Mouse (Mus musculus) embryonic facial prominence, embryonic 14.5 days (tissue): ENCODE results near the gene Pam16. TPM values are rescaled to one million over a fixed set of nuclear protein-coding genes. Genes with fewer than 3 reads are reported as not detected.

ENCODE experiments used
- ATAC-seq: fragments of 200-750 bp; cut with Nextera tagmentation; 2 replicates; pipeline ENCODE4 v1.8.0; 2017; ENCODE audit warnings: low read depth, moderate number of reproducible peaks, moderate TSS enrichment
- DNase-seq: peaks from one replicate; pipeline ENCODE4 v3.0.0-alpha.2; 2015; ENCODE audit warnings: low spot score
- H3K27ac ChIP-seq: fragments of 300-500 bp; sonication (generic); replicated peaks from 2 replicates; pipeline ENCODE4 v1.5.1; 2014; ENCODE audit warnings: low read depth, mild to moderate bottlenecking, low read length, moderate library complexity
- H3K27me3 ChIP-seq: fragments of 300-500 bp; sonication (generic); replicated peaks from 2 replicates; pipeline ENCODE4 v1.6.1; 2014; ENCODE audit warnings: low read length; ENCODE audit not compliant: control insufficient read depth, insufficient read depth
- H3K36me3 ChIP-seq: fragments of 300-500 bp; sonication (generic); 2 replicates; pipeline ENCODE4 v1.6.1; 2014; ENCODE audit warnings: low read length, mixed read lengths; ENCODE audit not compliant: control insufficient read depth, insufficient read depth
- H3K4me1 ChIP-seq: fragments of 300-500 bp; sonication (generic); 2 replicates; pipeline ENCODE4 v1.6.1; 2014; ENCODE audit warnings: antibody characterized with exemption, low read length; ENCODE audit not compliant: control insufficient read depth, insufficient read depth
- H3K4me2 ChIP-seq: fragments of 300-500 bp; sonication (generic); 2 replicates; pipeline ENCODE4 v1.6.1; 2014; ENCODE audit warnings: low read depth, mild to moderate bottlenecking, low read length, moderate library complexity, mixed read lengths
- H3K4me3 ChIP-seq: fragments of 300-500 bp; sonication (generic); 2 replicates; pipeline ENCODE4 v1.5.1; 2014; ENCODE audit warnings: low read depth, mild to moderate bottlenecking, low read length
- H3K9ac ChIP-seq: fragments of 300-500 bp; sonication (generic); 2 replicates; pipeline ENCODE4 v1.6.1; 2014; ENCODE audit warnings: low read depth, mild to moderate bottlenecking, low read length, moderate library complexity, mixed read lengths
- H3K9me3 ChIP-seq: fragments of 300-500 bp; sonication (generic); 2 replicates; pipeline ENCODE4 v1.6.1; 2016; ENCODE audit warnings: low read length; ENCODE audit not compliant: control insufficient read depth
- WGBS: fragments of 180-500 bp; shearing (Covaris S2); extraction: QIAGEN DNeasy Blood & Tissue Kit; methylation state at CpG from one replicate; pipeline ENCODE4 v1.1.7; 2014; 5-methylcytosine and 5-hydroxymethylcytosine counted together
- polyA plus RNA-seq: library from polyadenylated mRNA; unstranded; fragments of >200 nt; fragmentation: Nextera tagmentation; extraction: Ambion mirVana; gene quantifications from 2 replicates; pipeline ENCODE4 v1.2.1, GENCODE M21; 2014

The Pam16 gene
- polyA plus RNA-seq = 90.8 and 90.9 TPM in 2 replicates

GRCm38 (mm10) chr16:4624481-4625110 lies at the start of gene Pam16:
Gene Pam16, minus strand, starts transcription at chr16:4624988.
- peak within 1 kb of the TSS; percentile 54 for H3K4me3 ChIP-seq
- under 1% methylated on average over 40 of the region's 56 CpGs for WGBS
- peak; percentile 94 for DNase-seq
- peak within 1 kb of the TSS; percentile 71 for H3K27ac ChIP-seq
- H3K4me1 ChIP-seq = peaks cover 11% of the 10 kb centered on the region
- no peaks in the 10 kb centered on the region for H3K27me3 ChIP-seq
- peak; percentile 89 for ATAC-seq
- peaks cover 10% of the 10 kb centered on the region; the same call in 1 of the 2 replicates for H3K36me3 ChIP-seq
- H3K9me3 ChIP-seq = no peaks in the 10 kb centered on the region
- H3K9ac ChIP-seq = peak within 1 kb of the TSS; percentile 75
- H3K4me2 ChIP-seq = peak within 1 kb of the TSS; percentile 84

GRCm38 (mm10) chr16:4674091-4674490 lies 49.3 kb upstream of the Pam16 start:
- no peak overlapping the region for H3K4me2 ChIP-seq
- no peak for DNase-seq
- H3K27me3 ChIP-seq = no peaks in the 10 kb centered on the region
- H3K9ac ChIP-seq = no peak overlapping the region
- H3K27ac ChIP-seq = no peak overlapping the region
- no peaks in the 10 kb centered on the region for H3K9me3 ChIP-seq
- peaks cover 6% of the 10 kb centered on the region; the same call in 1 of the 2 replicates for H3K4me1 ChIP-seq
- WGBS = 77% methylated on average over 4 of the region's 4 CpGs
- no peak for ATAC-seq
- H3K4me3 ChIP-seq = no peak overlapping the region
- peaks cover 45% of the 10 kb centered on the region for H3K36me3 ChIP-seq

GRCm38 (mm10) chr16:4670317-4670716 lies 45.5 kb upstream of the Pam16 start:
- peaks cover 64% of the 10 kb centered on the region for H3K36me3 ChIP-seq
- no peak for ATAC-seq
- no peak for DNase-seq
- H3K4me3 ChIP-seq = no peak overlapping the region
- 75% methylated on average over 5 of the region's 5 CpGs for WGBS
- no peak overlapping the region for H3K4me2 ChIP-seq
- no peak overlapping the region for H3K27ac ChIP-seq
- H3K4me1 ChIP-seq = no peaks in the 10 kb centered on the region
- H3K9ac ChIP-seq = no peak overlapping the region
- no peaks in the 10 kb centered on the region for H3K27me3 ChIP-seq
- no peaks in the 10 kb centered on the region for H3K9me3 ChIP-seq

- peak overlapping the region; percentile 42; the same call in 1 of the 2 replicates for H3K9ac ChIP-seq
- ATAC-seq (peak; percentile 91), DNase-seq (peak; percentile 94)
- no peaks in the 10 kb centered on the region for H3K27me3 ChIP-seq
- no peaks in the 10 kb centered on the region for H3K4me1 ChIP-seq
- H3K4me3 ChIP-seq = no peak overlapping the region
- H3K9me3 ChIP-seq = no peaks in the 10 kb centered on the region
- H3K4me2 ChIP-seq = no peak overlapping the region
- peak overlapping the region; percentile 21; the same call in 1 of the 2 replicates for H3K27ac ChIP-seq
- peaks cover 52% of the 10 kb centered on the region for H3K36me3 ChIP-seq
- 27% methylated on average over 3 of the region's 3 CpGs for WGBS
Measured at GRCm38 (mm10) chr16:4667190-4667808, 42.5 kb upstream of the Pam16 start.

- 90% methylated on average over 2 of the region's 2 CpGs for WGBS
- Histone ChIP-seq H3K4me1 (no peaks in the 10 kb centered on the region), H3K36me3 (peaks cover 63% of the 10 kb centered on the region), H3K9ac (no peak overlapping the region), H3K27ac (no peak overlapping the region), H3K4me3 (no peak overlapping the region), H3K4me2 (no peak overlapping the region), H3K9me3 (no peaks in the 10 kb centered on the region), H3K27me3 (no peaks in the 10 kb centered on the region)
- ATAC-seq (no peak), DNase-seq (no peak)
Measured at GRCm38 (mm10) chr16:4665726-4666125, 40.9 kb upstream of the Pam16 start.

- Histone ChIP-seq H3K9me3 (no peaks in the 10 kb centered on the region), H3K9ac (no peak overlapping the region), H3K4me2 (no peak overlapping the region), H3K4me3 (no peak overlapping the region), H3K27me3 (no peaks in the 10 kb centered on the region), H3K36me3 (peaks cover 49% of the 10 kb centered on the region), H3K4me1 (peaks cover 10% of the 10 kb centered on the region), H3K27ac (no peak overlapping the region)
- no peak for DNase-seq
- 76% methylated on average over 2 of the region's 2 CpGs for WGBS
- no peak for ATAC-seq
Measured at GRCm38 (mm10) chr16:4663806-4664205, 39.0 kb upstream of the Pam16 start.

GRCm38 (mm10) chr16:4661605-4662004 lies 36.8 kb upstream of the Pam16 start:
- Histone ChIP-seq H3K36me3 (peaks cover 32% of the 10 kb centered on the region), H3K4me2 (no peak overlapping the region), H3K27ac (no peak overlapping the region), H3K27me3 (no peaks in the 10 kb centered on the region), H3K9ac (no peak overlapping the region), H3K4me3 (no peak overlapping the region), H3K4me1 (peaks cover 22% of the 10 kb centered on the region), H3K9me3 (no peaks in the 10 kb centered on the region)
- DNase-seq (no peak), ATAC-seq (no peak)
- WGBS = 76% methylated on average over 2 of the region's 2 CpGs

GRCm38 (mm10) chr16:4659326-4659725 lies 34.5 kb upstream of the Pam16 start:
- peak; percentile 0; the same call in 1 of the 2 replicates for ATAC-seq
- H3K27me3 ChIP-seq = no peaks in the 10 kb centered on the region
- peak overlapping the region; percentile 33; the same call in 1 of the 2 replicates for H3K4me2 ChIP-seq
- H3K9ac ChIP-seq = peak overlapping the region; percentile 45
- DNase-seq = no peak
- no peaks in the 10 kb centered on the region for H3K9me3 ChIP-seq
- H3K36me3 ChIP-seq = peaks cover 14% of the 10 kb centered on the region; the same call in 1 of the 2 replicates
- peaks cover 37% of the 10 kb centered on the region for H3K4me1 ChIP-seq
- no peak overlapping the region for H3K4me3 ChIP-seq
- WGBS = 32% methylated on average over 2 of the region's 2 CpGs
- peak overlapping the region; percentile 94 for H3K27ac ChIP-seq
